Mouse (Mus musculus) lung, adult 2 months (tissue): ENCODE data around the gene Cops7b.

Experiments
- CTCF ChIP-seq: fragments of 200-500 bp; IDR thresholded peaks from 2 replicates; pipeline ENCODE4 v1.5.1; 2011; ENCODE audit warnings: mild to moderate bottlenecking, low read length, control low read depth; ENCODE audit not compliant: insufficient read depth
- POLR2A ChIP-seq: fragments of 200-500 bp; IDR thresholded peaks from 2 replicates; pipeline ENCODE4 v1.6.1; 2011; ENCODE audit warnings: low read depth, mild to moderate bottlenecking, control low read depth, low read length, borderline replicate concordance; ENCODE audit errors: extremely low read depth

GRCm38 (mm10) chr1:86633840-86634750 lies 51.4 kb downstream of the Cops7b start:
- TF ChIP-seq CTCF, result no peak
- no peak for TF ChIP-seq POLR2A
